Mouse (Mus musculus): Measurements from ENCODE around the gene Mfsd5. TPM values are rescaled to one million over a fixed set of nuclear protein-coding genes. Genes with fewer than 3 reads are reported as not detected.

Mfsd5 gene
- total RNA-seq, 2 experiments from 2014 or later, result 42.1 to 43.9 TPM

- peak; percentile 85 to 93 for DNase-seq (ENCODE audit: low spot score in 2 of 2)
- intact Hi-C loops (cut with DNase I), result loop anchor here (1.0 kb wide), 1 partner anchor 44 kb away; the partner anchor contains the start of gene Zfp740
Measured at GRCm38 (mm10) chr15:102246866-102247251, 32.4 kb upstream of the Mfsd5 start.

- intact Hi-C loops (cut with DNase I), result no loop called here
- DNase-seq (ENCODE audit: low spot score in 2 of 2), result peak in 1 of 2 experiments; percentile 28
Measured at GRCm38 (mm10) chr15:102247252-102248130, 31.8 kb upstream of the Mfsd5 start.

GRCm38 (mm10) chr15:102248131-102248811 lies 31.0 kb upstream of the Mfsd5 start:
- intact Hi-C loops (cut with DNase I), result no loop called here

GRCm38 (mm10) chr15:102248812-102249191 lies 30.5 kb upstream of the Mfsd5 start:
- DNase-seq (ENCODE audit: low spot score in 2 of 2), result no peak
- intact Hi-C loops (cut with DNase I), result no loop called here

More at GRCm38 (mm10) chr15:102248131-102248811, 31.0 kb upstream of the Mfsd5 start:
- no peak for DNase-seq (ENCODE audit: low spot score in 2 of 2)

GRCm38 (mm10) chr15:102249251-102249691 lies 30.0 kb upstream of the Mfsd5 start:
- intact Hi-C loops (cut with DNase I), result no loop called here
- peak; percentile 21 to 43 for DNase-seq (ENCODE audit: low spot score in 2 of 2)

GRCm38 (mm10) chr15:102249967-102250366 lies 29.3 kb upstream of the Mfsd5 start:
- DNase-seq (ENCODE audit: low spot score in 2 of 2), result no peak
- intact Hi-C loops (cut with DNase I), result no loop called here

GRCm38 (mm10) chr15:102250521-102250920 lies 28.7 kb upstream of the Mfsd5 start:
- no peak for DNase-seq (ENCODE audit: low spot score in 2 of 2)
- intact Hi-C loops (cut with DNase I), result no loop called here

- DNase-seq (ENCODE audit: low spot score in 2 of 2), result no peak
- intact Hi-C loops (cut with DNase I), result no loop called here
Measured at GRCm38 (mm10) chr15:102255547-102256255, 23.6 kb upstream of the Mfsd5 start.

GRCm38 (mm10) chr15:102256431-102257201 lies 22.6 kb upstream of the Mfsd5 start:
- DNase-seq (ENCODE audit: low spot score in 2 of 2), result peak in 1 of 2 experiments; percentile 41
- intact Hi-C loops (cut with DNase I), result no loop called here

- DNase-seq (ENCODE audit: low spot score in 2 of 2), result peak; percentile 24 to 37
- intact Hi-C loops (cut with DNase I), result no loop called here
Measured at GRCm38 (mm10) chr15:102257202-102258075, 21.8 kb upstream of the Mfsd5 start, which contains the start of gene Rarg. Gene Rarg, minus strand, starts transcription at chr15:102257517.

GRCm38 (mm10) chr15:102258076-102258470 lies 21.2 kb upstream of the Mfsd5 start:
- intact Hi-C loops (cut with DNase I), result no loop called here
- DNase-seq (ENCODE audit: low spot score in 2 of 2), result peak; percentile 20 to 53

- DNase-seq (ENCODE audit: low spot score in 2 of 2), result no peak
- intact Hi-C loops (cut with DNase I), result no loop called here
Measured at GRCm38 (mm10) chr15:102258581-102259253, 20.5 kb upstream of the Mfsd5 start.

- intact Hi-C loops (cut with DNase I), result no loop called here
- peak; percentile 45 to 70 for DNase-seq (ENCODE audit: low spot score in 2 of 2)
Measured at GRCm38 (mm10) chr15:102262582-102262981, 16.7 kb upstream of the Mfsd5 start.

- intact Hi-C loops (cut with DNase I), result no loop called here
- DNase-seq (ENCODE audit: low spot score in 2 of 2), result no peak
Measured at GRCm38 (mm10) chr15:102263037-102263436, 16.2 kb upstream of the Mfsd5 start.

- DNase-seq (ENCODE audit: low spot score in 2 of 2), result no peak
- intact Hi-C loops (cut with DNase I), result no loop called here
Measured at GRCm38 (mm10) chr15:102265548-102265947, 13.7 kb upstream of the Mfsd5 start.

GRCm38 (mm10) chr15:102270274-102270960 lies 8.8 kb upstream of the Mfsd5 start, which contains the start of gene Gm9918:
Gene Gm9918, plus strand, starts transcription at chr15:102270563.
- DNase-seq (ENCODE audit: low spot score in 2 of 2), result no peak
- intact Hi-C loops (cut with DNase I), result no loop called here

GRCm38 (mm10) chr15:102271441-102271840 lies 7.8 kb upstream of the Mfsd5 start:
- intact Hi-C loops (cut with DNase I), result no loop called here
- DNase-seq (ENCODE audit: low spot score in 2 of 2), result no peak

Measured in left cerebral cortex, postnatal 25 days (tissue).